Mouse (Mus musculus): ENCODE measurements around the gene Krtap28-13.

GRCm38 (mm10) chr1:83015329-83015879, 45.3 kb upstream of the Krtap28-13 start:
- TF ChIP-seq GATA1 (IDR thresholded peaks at IDR 0.05; ENCODE audit: borderline replicate concordance, low read length) (no peak), FLI1 (IDR thresholded peaks at IDR 0.05; ENCODE audit: low read length) (no peak)

Data from megakaryocyte, embryonic 14.5 days (primary cell).